Mouse (Mus musculus) heart, embryonic 11.5 days (tissue): ENCODE results near the gene Mbd6. TPM values are rescaled to one million over a fixed set of nuclear protein-coding genes. Genes with fewer than 3 reads are reported as not detected.

Source experiments
- ATAC-seq: fragments of 200-750 bp; cut with Nextera tagmentation; replicated peaks from 2 replicates; pipeline ENCODE4 v1.8.0; 2017; ENCODE audit warnings: moderate library complexity; ENCODE audit not compliant: insufficient number of reproducible peaks, low FRiP score, low TSS enrichment
- H3K27ac ChIP-seq: fragments of 300-500 bp; sonication (generic); 2 replicates; pipeline ENCODE4 v1.5.1; 2014; ENCODE audit warnings: mild to moderate bottlenecking, low read depth, low read length
- H3K27me3 ChIP-seq: fragments of 300-500 bp; sonication (generic); 2 replicates; pipeline ENCODE4 v1.6.1; 2014; ENCODE audit warnings: mild to moderate bottlenecking, low read length, mixed read lengths; ENCODE audit not compliant: control insufficient read depth, insufficient read depth
- H3K36me3 ChIP-seq: fragments of 300-500 bp; sonication (generic); 2 replicates; pipeline ENCODE4 v1.6.1; 2014; ENCODE audit warnings: mild to moderate bottlenecking, low read length, moderate library complexity, mixed read lengths; ENCODE audit not compliant: control insufficient read depth, insufficient read depth
- H3K4me1 ChIP-seq: fragments of 300-500 bp; sonication (generic); 2 replicates; pipeline ENCODE4 v1.6.1; 2014; ENCODE audit warnings: low read length; ENCODE audit not compliant: control insufficient read depth, insufficient read depth
- H3K4me2 ChIP-seq: fragments of 300-500 bp; sonication (generic); 2 replicates; pipeline ENCODE4 v1.6.1; 2014; ENCODE audit warnings: mild to moderate bottlenecking, moderate library complexity
- H3K4me3 ChIP-seq: fragments of 300-500 bp; sonication (generic); 2 replicates; pipeline ENCODE4 v1.5.1; 2014; ENCODE audit warnings: low read depth, low read length
- H3K9ac ChIP-seq: fragments of 300-500 bp; sonication (generic); 2 replicates; pipeline ENCODE4 v1.6.1; 2014; ENCODE audit warnings: mild to moderate bottlenecking, low read depth, low read length, moderate library complexity
- H3K9me3 ChIP-seq: fragments of 300-500 bp; sonication (generic); replicated peaks from 2 replicates; pipeline ENCODE4 v1.6.1; 2016; ENCODE audit warnings: low read length; ENCODE audit not compliant: control insufficient read depth
- WGBS: fragments of 180-500 bp; shearing (Covaris S2); extraction: QIAGEN DNeasy Blood & Tissue Kit; methylation state at CpG from one replicate; pipeline ENCODE4 v1.1.7; 2014; ENCODE audit not compliant: insufficient replicate concordance; 5-methylcytosine and 5-hydroxymethylcytosine counted together
- polyA plus RNA-seq: library from polyadenylated mRNA; unstranded; fragments of >200 nt; fragmentation: Nextera tagmentation; extraction: Ambion mirVana; gene quantifications from 2 replicates; pipeline ENCODE4 v1.2.1, GENCODE M21; 2014

Gene Mbd6
- polyA plus RNA-seq, 1 experiment from 2014 or later = 13.6 TPM

DNA sequence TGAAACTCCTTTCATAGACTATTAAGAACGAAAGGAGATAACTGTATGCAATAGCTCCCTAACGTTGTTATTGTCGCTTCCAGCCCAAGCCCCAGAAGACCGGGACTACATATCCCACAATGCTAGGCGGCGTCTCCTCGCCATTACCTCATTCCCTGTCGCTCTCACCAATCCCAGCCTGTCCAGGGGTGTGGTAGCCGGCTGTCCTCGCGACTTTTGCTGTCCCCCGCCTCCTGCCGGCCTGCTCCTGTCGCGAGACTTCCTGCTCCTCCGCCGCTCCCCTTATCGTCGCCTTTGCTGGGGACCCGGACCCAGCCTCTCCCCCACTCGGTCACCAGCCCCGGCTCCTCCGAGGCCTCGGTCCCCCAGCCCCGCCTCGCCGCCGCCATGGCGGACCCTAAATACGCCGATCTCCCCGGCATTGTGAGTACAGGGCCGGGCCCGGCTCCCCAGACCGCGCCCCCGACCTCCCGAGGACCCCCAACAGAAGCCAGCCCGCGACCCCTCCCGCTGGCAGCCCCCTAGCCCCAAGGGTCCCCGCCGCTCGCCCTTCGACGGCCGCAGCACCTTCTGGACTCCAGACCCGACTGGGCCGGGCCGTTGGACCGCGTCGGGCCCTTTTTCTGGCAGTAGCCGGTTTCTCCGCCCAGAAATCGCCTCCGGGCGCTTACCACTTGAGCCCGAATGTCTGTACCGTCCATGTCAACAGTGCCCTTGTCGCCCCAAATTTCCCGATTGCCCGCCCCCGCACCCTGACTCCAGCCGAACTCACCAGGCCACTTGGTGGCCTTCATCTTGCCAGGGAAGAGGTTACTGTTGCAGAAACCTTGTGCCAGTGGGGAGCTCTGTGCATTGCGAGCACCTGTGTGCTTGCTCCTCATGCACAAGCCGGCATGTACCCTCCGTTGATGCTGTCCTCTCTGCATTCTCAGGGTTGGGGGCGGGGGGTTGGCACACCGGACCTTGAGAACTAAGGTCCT lies 22.4 kb downstream of the Mbd6 start, which contains the start of gene Dctn2:
Gene Dctn2 (plus strand): TSS at position 257 of the 980 bp plus-strand sequence.
- H3K9me3 ChIP-seq = no peaks in the 10 kb centered on the region
- peak within 1 kb of the TSS; percentile 86 for H3K27ac ChIP-seq
- peak within 1 kb of the TSS; percentile 97 for H3K4me2 ChIP-seq
- under 1% methylated on average over 69 of the region's 70 CpGs for WGBS
- H3K4me1 ChIP-seq = peaks cover 19% of the 10 kb centered on the region
- peaks cover 31% of the 10 kb centered on the region for H3K27me3 ChIP-seq
- peak; percentile 98 for ATAC-seq
- H3K36me3 ChIP-seq = peaks cover 7% of the 10 kb centered on the region; the same call in 1 of the 2 replicates
- peak within 1 kb of the TSS; percentile 98 for H3K4me3 ChIP-seq
- peak within 1 kb of the TSS; percentile 100 for H3K9ac ChIP-seq

DNA sequence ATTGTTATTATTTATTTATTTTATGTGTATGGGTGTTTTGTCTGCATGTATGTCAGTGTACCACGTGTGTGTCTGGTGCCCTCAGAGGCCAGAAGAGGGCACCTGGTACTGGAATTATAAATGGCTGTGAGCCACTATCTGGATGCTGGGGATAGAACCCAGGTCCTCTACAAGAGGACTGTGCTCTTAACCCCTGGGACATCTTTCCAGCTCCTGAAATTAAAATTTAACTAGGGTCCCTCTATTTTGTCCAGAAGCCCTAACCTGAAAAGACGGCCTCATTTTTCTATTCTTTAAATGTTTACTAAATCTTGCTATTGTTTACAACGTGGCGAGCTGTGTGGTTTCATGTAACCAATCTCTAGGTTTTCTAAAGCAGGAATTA lies 23.1 kb downstream of the Mbd6 start:
- 28% methylated on average over 4 of the region's 4 CpGs for WGBS
- Histone ChIP-seq H3K9me3 (no peaks in the 10 kb centered on the region), H3K4me3 (peak overlapping the region; percentile 98), H3K4me1 (peaks cover 19% of the 10 kb centered on the region), H3K27ac (no peak overlapping the region), H3K4me2 (peak overlapping the region; percentile 97), H3K9ac (no peak overlapping the region; the same call in 1 of the 2 replicates), H3K27me3 (peaks cover 34% of the 10 kb centered on the region), H3K36me3 (peaks cover 7% of the 10 kb centered on the region; the same call in 1 of the 2 replicates)
- ATAC-seq = no peak

DNA sequence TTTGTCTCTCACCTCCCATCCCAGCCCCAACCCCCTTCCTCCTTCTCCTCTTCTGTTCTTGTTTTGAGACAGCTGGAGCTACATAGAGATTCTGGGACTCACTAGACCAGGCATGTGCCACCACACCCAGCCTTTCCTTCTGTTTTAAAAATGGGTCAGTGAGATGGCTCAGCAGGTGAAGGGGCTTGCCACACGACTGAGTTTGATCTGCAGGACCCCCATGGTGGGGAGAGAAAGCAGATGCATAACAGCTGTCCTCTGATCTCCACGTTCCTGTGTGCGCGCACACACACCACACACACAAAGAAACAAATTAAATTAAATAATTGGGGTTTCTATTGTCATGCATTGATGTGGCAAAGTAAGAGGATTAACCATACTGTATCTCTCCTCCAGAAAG lies 23.8 kb downstream of the Mbd6 start:
- H3K27me3 ChIP-seq = peaks cover 34% of the 10 kb centered on the region

GRCm38 (mm10) chr10:127264336-127264735 lies 24.5 kb downstream of the Mbd6 start:
- H3K27ac ChIP-seq = no peak overlapping the region
- H3K27me3 ChIP-seq = peaks cover 34% of the 10 kb centered on the region
- no peak for ATAC-seq
- H3K4me2 ChIP-seq = no peak overlapping the region
- no peaks in the 10 kb centered on the region for H3K9me3 ChIP-seq
- H3K9ac ChIP-seq = no peak overlapping the region
- no peak overlapping the region for H3K4me3 ChIP-seq
- peaks cover 4% of the 10 kb centered on the region; the same call in 1 of the 2 replicates for H3K36me3 ChIP-seq
- peaks cover 19% of the 10 kb centered on the region for H3K4me1 ChIP-seq
- 83% methylated on average over 8 of the region's 8 CpGs for WGBS

More for the DNA sequence above, 23.8 kb downstream of the Mbd6 start:
- no peak overlapping the region for H3K9ac ChIP-seq
- H3K9me3 ChIP-seq = no peaks in the 10 kb centered on the region
- H3K27ac ChIP-seq = no peak overlapping the region
- no peak overlapping the region for H3K4me3 ChIP-seq
- ATAC-seq = no peak
- H3K36me3 ChIP-seq = peaks cover 6% of the 10 kb centered on the region; the same call in 1 of the 2 replicates
- H3K4me1 ChIP-seq = peaks cover 19% of the 10 kb centered on the region
- no peak overlapping the region for H3K4me2 ChIP-seq
- 72% methylated on average over 4 of the region's 4 CpGs for WGBS

DNA sequence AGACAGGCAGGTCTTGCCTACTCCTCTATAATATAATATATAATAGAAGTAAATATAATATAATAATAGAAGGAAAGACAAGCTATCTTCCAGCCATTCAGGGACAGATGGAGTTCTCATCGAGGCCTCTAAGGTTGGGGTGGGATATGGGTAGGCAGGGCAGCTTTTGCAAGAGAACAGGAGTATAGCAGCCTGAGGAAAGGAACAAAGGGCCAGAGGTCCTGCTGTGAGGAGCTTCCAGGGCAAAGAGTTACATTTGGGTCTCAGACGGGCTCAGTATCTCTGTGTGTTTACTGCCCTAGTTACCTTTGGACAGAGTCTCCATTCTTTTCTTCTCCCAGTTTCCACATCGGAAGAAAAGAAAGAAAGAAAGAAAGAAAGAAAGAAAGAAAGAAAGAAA lies 25.2 kb downstream of the Mbd6 start:
- WGBS = 64% methylated on average over 3 of the region's 3 CpGs
- peaks cover 34% of the 10 kb centered on the region for H3K27me3 ChIP-seq
- no peak overlapping the region for H3K9ac ChIP-seq
- peaks cover 17% of the 10 kb centered on the region for H3K4me1 ChIP-seq
- no peaks in the 10 kb centered on the region for H3K9me3 ChIP-seq
- no peak overlapping the region for H3K4me2 ChIP-seq
- ATAC-seq = no peak
- H3K27ac ChIP-seq = no peak overlapping the region
- H3K4me3 ChIP-seq = peak overlapping the region; percentile 46; the same call in 1 of the 2 replicates
- no peaks in the 10 kb centered on the region for H3K36me3 ChIP-seq

- Histone ChIP-seq H3K4me2 (peak within 1 kb of the TSS; percentile 86), H3K4me1 (peaks cover 13% of the 10 kb centered on the region), H3K4me3 (peak within 1 kb of the TSS; percentile 46), H3K27ac (no peak within 1 kb of the TSS), H3K9me3 (no peaks in the 10 kb centered on the region), H3K27me3 (peaks cover 34% of the 10 kb centered on the region), H3K9ac (peak within 1 kb of the TSS; percentile 56; the same call in 1 of the 2 replicates), H3K36me3 (no peaks in the 10 kb centered on the region)
- no peak for ATAC-seq
- WGBS = under 1% methylated on average over 52 of the region's 53 CpGs
Observed at GRCm38 (mm10) chr10:127262548-127263398, 26.0 kb downstream of the Mbd6 start, which contains the start of gene Kif5a. Gene Kif5a, minus strand, starts transcription at chr10:127263348.

GRCm38 (mm10) chr10:127261706-127262547 lies 26.9 kb downstream of the Mbd6 start:
- Histone ChIP-seq H3K4me1 (peaks cover 7% of the 10 kb centered on the region), H3K4me2 (peak overlapping the region; percentile 86), H3K27me3 (peaks cover 34% of the 10 kb centered on the region), H3K4me3 (0 out of 2 replicates have a peak overlapping the region, but pooled peaks have one; percentile 46), H3K9ac (no peak overlapping the region), H3K9me3 (no peaks in the 10 kb centered on the region), H3K27ac (no peak overlapping the region), H3K36me3 (no peaks in the 10 kb centered on the region)
- WGBS = 65% methylated on average over 15 of the region's 15 CpGs
- ATAC-seq = no peak
